Mouse (Mus musculus) adrenal gland, postnatal 4 days (tissue): ENCODE measurements around the gene Btk. TPM values are rescaled to one million over a fixed set of nuclear protein-coding genes. Genes with fewer than 3 reads are reported as not detected.
A peak's percentile ranks its signal among the peaks of the same experiment; 100 is the strongest.
"Not testable (repeated sequence)": the region's sequence is repeated elsewhere in the genome, so short reads cannot be mapped to it uniquely, and the experiment has no call there.

Source experiments
- DNase-seq, 2 experiments: peaks; one replicate each; pipeline ENCODE4 v3.0.0; 2021 to 2022; ENCODE audit warnings: low spot score in 2 of 2, mixed read lengths in 2 of 2
- total RNA-seq, 2 experiments: library from RNA; stranded (reverse); gene quantifications; 2 replicates each; pipeline ENCODE4 v1.2.3; 2021

The Btk gene
- total RNA-seq, 2 experiments from 2014 or later: 1.6 to 2.1 TPM

- no peak for DNase-seq
Observed at GRCm38 (mm10) chrX:134582270-134582669, 1.1 kb downstream of the Btk start.

DNA sequence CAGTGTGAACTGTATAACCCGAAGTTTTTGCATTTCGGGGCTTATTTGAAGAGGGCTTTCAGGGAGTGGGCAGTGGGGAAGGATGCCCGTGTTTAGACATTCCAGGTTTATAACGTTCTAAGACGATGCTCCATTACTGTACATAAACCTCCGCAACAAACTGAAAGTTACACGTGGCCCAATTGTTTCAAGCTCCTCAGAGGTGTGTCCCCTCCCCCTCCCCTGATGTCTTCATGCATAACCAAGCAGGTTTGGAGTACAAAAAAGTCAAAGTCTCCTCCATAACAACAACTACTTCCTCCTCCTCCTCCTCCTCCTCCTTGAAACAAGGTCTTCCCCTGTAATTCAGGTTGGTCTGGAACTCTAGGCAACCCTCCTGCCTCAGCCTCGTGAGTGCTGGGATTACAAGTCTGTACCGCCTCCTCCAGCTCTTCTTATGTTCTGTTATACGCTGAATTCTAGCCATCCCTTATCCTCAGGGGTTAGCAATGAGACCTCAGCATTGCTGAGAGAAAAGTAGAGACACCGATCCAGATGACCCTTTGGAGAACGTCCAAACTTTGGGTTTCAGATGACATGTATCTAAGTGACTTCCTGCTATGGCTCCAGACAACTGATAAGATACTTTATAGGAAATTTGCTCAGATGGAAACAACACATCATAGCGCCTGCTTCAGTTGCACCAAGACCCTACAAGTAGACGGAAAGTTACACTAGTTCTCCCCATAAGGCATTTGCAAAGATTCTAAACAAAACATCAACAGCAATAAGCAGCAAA is 2.7 kb downstream of the Btk start:
- no peak for DNase-seq

- no peak for DNase-seq
Observed at GRCm38 (mm10) chrX:134577896-134578295, 5.5 kb downstream of the Btk start.

DNA sequence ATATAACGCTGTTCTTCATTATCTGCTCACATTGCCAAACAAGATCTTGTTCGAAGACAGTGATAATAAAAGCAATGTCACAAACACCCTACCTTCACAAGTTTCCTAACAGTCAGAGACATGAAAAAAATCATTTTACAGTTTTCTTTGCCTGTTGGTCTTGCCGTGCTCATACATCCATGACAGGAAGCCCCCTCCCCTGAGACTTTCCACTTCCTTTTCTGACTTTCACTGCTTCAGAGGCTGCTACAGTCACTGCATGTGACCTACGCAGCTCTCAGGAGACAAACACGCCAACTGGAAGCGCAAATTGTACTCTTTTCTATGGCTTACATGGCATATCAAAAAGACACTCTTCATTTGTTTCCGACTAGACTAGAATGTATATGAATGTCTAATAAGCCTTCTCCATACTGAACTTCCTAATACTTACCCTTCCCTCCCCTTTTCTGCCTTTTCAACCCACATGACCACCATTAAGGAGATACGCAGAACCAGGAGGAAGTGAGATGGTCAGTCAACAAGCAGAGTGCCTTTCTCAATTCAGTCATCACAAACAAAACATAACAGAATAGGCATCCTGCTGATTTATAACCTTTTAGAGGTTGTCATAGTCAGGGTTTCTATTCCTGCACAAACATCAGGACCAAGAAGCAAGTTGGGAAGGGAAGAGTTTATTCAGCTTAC is 16.7 kb downstream of the Btk start:
- no peak for DNase-seq

DNA sequence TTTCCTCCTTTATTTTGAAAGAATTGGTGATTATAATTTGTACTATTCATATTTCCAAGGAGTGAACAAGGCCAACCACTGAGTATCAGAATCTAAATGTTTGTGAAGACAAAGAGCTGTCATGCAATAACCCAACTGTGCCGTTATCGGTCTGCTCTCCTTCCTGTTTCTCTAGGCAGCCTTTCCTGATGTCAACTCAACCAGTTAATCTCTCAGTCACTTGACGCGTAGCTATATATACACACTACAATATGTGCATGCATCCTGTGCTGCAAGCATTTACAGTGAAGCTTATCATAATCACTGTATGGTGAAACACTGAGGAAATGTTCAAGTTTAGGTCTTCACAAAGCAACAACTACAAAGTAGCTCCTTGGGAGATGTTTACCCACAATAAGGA is 19.0 kb downstream of the Btk start:
- DNase-seq: no peak

GRCm38 (mm10) chrX:134554425-134554824 is 28.9 kb downstream of the Btk start:
- DNase-seq: no peak

DNA sequence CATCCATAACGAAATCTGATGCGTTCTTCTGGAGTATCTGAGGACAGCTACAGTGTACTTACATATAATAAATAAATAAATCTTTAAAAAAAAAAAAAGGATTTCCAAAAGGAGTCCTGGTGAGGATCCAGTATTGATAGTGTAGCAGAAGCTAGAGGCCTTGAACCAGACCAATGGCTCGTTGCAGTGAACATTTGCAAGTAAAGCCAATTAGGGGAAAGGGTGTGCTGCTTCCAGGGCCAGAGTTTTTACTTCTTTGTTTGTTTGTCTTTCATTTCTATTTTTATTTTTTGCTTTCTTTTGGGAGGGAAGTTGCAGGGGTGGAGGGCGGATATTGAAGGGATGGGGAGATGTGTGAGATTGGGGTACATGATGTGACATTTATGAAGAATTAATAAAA is 30.0 kb downstream of the Btk start:
- no peak for DNase-seq

GRCm38 (mm10) chrX:134550903-134551302 is 32.5 kb downstream of the Btk start:
- DNase-seq: no peak

DNA sequence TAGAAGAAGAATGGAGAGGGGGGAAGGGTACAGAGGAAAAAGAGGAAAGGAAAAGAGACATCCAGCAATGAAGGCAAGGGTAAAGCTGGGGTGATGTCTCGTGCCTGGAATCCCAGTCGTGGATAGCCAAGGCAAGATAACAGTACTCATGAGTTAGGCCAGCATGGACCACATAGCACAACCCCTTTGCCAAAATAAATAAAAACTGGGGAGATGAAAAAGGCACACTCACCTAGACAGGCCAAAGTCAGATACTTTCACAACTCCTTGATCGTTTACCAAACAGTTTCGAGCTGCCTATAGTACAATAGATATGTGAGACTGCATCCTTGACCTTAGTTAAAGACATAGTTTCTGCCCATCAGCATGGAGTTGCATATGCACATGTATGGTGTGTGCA is 36.0 kb downstream of the Btk start:
- DNase-seq: no peak

DNA sequence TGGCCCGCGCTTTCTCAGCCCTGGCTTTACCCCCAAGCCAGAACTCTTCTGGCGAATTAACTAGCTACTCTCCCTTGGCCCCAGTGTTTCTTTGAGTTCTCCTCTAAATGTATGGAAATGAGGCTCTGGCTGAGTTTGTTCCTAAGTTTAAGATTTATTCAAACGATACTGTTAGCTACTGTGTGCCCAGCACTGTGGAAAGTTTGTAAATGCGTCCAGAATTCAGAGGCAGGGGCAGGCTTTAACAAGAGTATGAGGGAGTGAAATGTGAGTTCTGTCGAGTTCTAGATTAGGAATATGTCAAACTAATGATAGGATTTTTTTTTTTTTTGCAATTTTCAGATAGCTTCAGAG is 41.4 kb downstream of the Btk start:
- no peak for DNase-seq

GRCm38 (mm10) chrX:134541145-134541954 is 42.0 kb downstream of the Btk start, which contains the start of gene Timm8a1:
Gene Timm8a1, minus strand, starts transcription at chrX:134541865.
- peak; percentile 11 to 21 for DNase-seq

GRCm38 (mm10) chrX:134540414-134541135 is 42.8 kb downstream of the Btk start:
- no peak for DNase-seq

DNA sequence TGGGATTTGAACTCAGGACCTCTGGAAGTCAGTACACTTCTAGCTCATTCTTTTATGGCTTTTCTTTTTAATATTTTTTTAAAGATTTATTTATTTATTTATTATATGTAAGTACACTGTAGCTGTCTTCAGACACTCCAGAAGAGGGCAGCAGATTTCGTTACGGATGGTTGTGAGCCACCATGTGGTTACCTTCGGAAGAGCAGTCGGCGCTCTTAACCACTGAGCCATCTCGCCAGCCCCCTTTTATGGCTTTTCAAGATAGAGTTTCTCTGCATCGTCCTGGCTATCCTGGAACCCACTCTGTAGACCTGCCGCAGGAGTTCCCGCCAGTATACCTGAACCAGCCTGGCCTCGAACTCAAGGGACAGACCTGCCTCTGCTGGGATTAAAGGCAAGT is 43.6 kb downstream of the Btk start:
- DNase-seq: not testable (repeated sequence)

DNA sequence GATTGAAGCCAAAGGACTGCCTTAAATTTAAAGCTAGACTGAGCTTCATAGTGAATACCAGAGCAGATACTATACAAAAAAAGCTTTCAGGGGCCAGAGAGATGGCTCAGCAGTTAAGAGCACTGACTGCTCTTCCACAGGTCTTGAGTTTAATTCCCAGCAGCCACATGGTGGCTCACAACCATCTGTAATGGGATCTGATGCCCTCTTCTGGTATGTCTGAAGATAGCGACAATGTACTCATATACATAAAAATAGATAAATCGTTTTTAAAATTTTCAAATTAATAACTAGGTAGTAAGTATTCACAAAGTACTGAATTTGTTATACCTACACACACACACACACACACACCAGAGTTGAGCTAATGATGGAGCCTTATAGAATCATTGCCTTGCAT is 50.0 kb downstream of the Btk start:
- DNase-seq: no peak

DNA sequence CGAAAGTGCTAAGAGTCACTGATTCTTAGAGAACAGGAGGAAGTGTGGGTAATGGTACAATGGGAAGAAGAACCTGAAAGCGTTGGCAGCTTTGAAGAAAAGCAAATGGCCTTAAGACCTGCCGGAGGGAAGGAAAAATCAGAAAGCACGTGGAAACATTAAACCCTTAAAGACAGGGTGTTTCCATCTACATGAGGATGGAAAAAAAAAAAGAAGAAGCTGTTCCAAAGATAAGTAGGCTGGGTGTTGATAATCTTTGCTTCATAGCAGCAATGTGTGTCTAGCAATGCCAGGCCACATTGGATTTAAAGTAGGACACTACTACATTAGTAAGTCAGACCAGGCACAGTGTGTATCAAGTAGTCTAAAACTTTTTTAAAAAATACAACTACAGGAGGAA is 58.1 kb downstream of the Btk start:
- DNase-seq: no peak

DNA sequence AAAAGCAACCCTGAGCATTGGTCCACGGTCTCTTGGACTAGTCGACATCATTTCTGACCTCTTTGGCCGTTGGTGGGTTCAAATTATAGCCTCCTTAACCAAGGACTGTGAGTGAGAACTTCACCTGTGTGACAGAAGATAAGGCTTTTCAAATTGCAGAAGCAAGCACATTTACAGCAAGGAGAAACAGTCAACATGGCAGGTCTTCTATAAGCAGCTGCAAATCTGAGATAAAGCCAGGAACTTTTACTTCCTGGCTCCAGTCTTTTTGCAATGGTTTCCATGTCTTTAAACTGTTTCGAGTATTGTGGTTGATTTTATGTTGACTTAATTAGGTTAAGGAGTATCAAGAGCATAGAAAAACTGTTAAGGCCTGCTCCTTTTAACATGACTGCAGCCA is 59.6 kb downstream of the Btk start:
- DNase-seq: no peak

GRCm38 (mm10) chrX:134509473-134509872 is 73.9 kb downstream of the Btk start:
- no peak for DNase-seq

DNA sequence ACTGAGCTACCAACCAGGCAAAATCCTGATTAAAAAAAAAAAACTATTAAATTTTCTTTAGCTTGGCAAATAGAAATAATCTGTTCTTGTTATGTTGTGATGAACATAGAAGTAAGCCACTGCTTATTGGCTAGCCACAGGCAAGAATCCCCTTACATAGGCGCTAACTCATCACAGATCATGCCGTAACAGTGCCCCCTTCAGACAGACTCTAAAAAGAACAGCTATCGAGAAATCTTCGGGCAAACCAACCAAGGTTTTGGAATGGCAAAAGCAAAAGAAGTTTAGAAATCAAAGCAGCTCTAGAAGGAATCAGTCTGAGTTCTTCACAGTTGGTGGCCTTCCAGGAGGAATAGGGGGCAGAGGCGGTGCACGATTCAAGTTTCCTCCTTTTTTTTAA is 75.4 kb downstream of the Btk start:
- no peak for DNase-seq

DNA sequence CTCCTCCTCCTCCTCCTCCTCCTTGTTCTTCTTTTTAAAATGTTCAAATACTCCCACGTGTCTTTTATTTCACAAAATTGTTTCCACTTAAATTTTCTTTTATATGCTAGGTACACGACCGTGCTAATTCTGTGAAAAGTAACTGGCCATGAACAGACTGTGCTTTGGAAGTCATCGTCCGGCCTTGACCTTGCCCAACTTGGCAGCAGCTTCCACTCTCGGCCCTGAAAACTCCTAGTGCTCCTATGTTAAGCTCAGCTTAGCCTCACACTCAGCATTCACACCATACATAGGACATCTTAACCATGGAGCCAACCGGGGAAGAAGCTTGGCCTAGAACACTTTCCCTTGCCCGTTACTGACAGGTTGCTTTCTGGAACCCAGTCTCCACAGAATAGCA is 82.7 kb downstream of the Btk start:
- no peak for DNase-seq
